In the genomic region with DNA sequence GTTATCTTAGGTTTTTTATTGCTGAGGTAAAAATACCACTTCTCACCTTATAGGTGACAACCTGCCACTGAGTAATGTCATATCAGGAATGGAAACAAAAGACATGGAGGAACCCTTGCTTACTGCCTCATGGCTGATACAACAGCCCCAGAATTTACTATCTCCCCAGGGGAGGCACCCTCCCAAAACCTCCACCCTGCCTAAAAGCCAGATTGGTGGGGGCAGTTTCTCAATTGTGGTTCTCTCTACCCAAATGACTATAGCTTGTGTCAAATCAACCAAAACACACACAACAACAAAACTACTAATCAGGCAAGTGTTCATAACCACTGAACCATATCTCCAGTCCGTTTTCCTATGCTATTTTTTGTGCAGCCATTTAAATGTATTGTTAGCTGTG, we compare ENCODE assay signal across 9 mouse cellular contexts. TPM values are rescaled to one million over a fixed set of nuclear protein-coding genes. Genes with fewer than 3 reads are reported as not detected.
DNase-seq lines count a peak whose midpoint lies in the region; ATAC-seq and TF ChIP-seq lines count a peak whose summit lies in the region.
"Had no signal": no experiment of that assay in that cellular context is flagged by ENCODE, and none has a peak within 500 bp of the region (broad histone marks: within the 10 kb centered on the region; RNA-seq: fewer than 3 reads in every experiment).

No protein-coding gene starts in this region.

- H3K4me3 ChIP-seq in lung, embryonic 15.5 days = peak overlapping the region; percentile 78
- H3K4me3 ChIP-seq in embryonic fibroblast, embryonic 13.5 days (ENCODE audit: insufficient read depth, low read length) = peak overlapping the region; percentile 81
- peak overlapping the region; percentile 87 for H3K4me3 ChIP-seq in limb, embryonic 12.5 days (replicated peaks)
- H3K4me3 ChIP-seq in neural tube, embryonic 14.5 days (ENCODE audit: low read depth, low read length) = peak overlapping the region; percentile 88

- no peak for TF ChIP-seq CTCF in embryonic fibroblast, embryonic 13.5 days (IDR thresholded peaks at IDR 0.05; ENCODE audit: borderline replicate concordance, insufficient read depth, low read length)

- no peak for ATAC-seq in lung, embryonic 15.5 days (ENCODE audit: borderline replicate concordance, extremely low read depth, low FRiP score, low TSS enrichment)
- no peak for ATAC-seq in limb, embryonic 12.5 days (ENCODE audit: insufficient number of reproducible peaks, insufficient read depth, low FRiP score, low TSS enrichment, low read depth)
- no peak for ATAC-seq in neural tube, embryonic 14.5 days (ENCODE audit: low read depth)

- 60% methylated on average over 1 of the region's 1 CpGs for whole genome bisulfite sequencing in lung, embryonic 15.5 days
- WGBS in limb, embryonic 12.5 days = 83% methylated on average over 1 of the region's 1 CpGs
- 36% methylated on average over 1 of the region's 1 CpGs for WGBS in neural tube, embryonic 14.5 days

- peak overlapping the region; percentile 77 for H3K4me2 ChIP-seq in lung, embryonic 15.5 days
- peak overlapping the region; percentile 70 for H3K4me2 ChIP-seq in limb, embryonic 12.5 days
- peak overlapping the region; percentile 69 for H3K4me2 ChIP-seq in neural tube, embryonic 14.5 days (ENCODE audit: low read depth, low read length)

- peak overlapping the region; percentile 73 for H3K9ac ChIP-seq in lung, embryonic 15.5 days
- peak overlapping the region; percentile 93 for H3K9ac ChIP-seq in limb, embryonic 12.5 days (replicated peaks)
- peak overlapping the region; percentile 96 for H3K9ac ChIP-seq in neural tube, embryonic 14.5 days (replicated peaks; ENCODE audit: low read depth, low read length)

- no peak for DNase-seq in lung, postnatal 14 days
- no peak for DNase-seq in frontal cortex, postnatal 14 days (ENCODE audit: low spot score in 2 of 2)
- DNase-seq in ovary, adult 18-20 months (ENCODE audit: low spot score) = no peak
- no peak for DNase-seq in left cerebral cortex, adult 18-20 months (ENCODE audit: low spot score in 2 of 2)
- DNase-seq: kidney, adult 8-10 months had no signal

- peaks cover 9% of the 10 kb centered on the region for H3K4me1 ChIP-seq in lung, embryonic 15.5 days
- H3K4me1 ChIP-seq in embryonic fibroblast, embryonic 13.5 days (ENCODE audit: control insufficient read depth, insufficient read depth, low read length) = peaks cover 3% of the 10 kb centered on the region; the same call in 1 of the 2 replicates
- peaks cover 19% of the 10 kb centered on the region for H3K4me1 ChIP-seq in limb, embryonic 12.5 days (replicated peaks)
- peaks cover 16% of the 10 kb centered on the region; the same call in 1 of the 2 replicates for H3K4me1 ChIP-seq in neural tube, embryonic 14.5 days (ENCODE audit: control insufficient read depth, insufficient read depth, low read length)

- no peaks in the 10 kb centered on the region for H3K27me3 ChIP-seq in lung, embryonic 15.5 days
- H3K27me3 ChIP-seq in limb, embryonic 12.5 days = no peaks in the 10 kb centered on the region
- no peaks in the 10 kb centered on the region for H3K27me3 ChIP-seq in neural tube, embryonic 14.5 days (ENCODE audit: control insufficient read depth, insufficient read depth, low read length)

- no peak overlapping the region for H3K27ac ChIP-seq in lung, embryonic 15.5 days
- H3K27ac ChIP-seq in embryonic fibroblast, embryonic 13.5 days (ENCODE audit: insufficient read depth, low read length) = no peak overlapping the region
- H3K27ac ChIP-seq in limb, embryonic 12.5 days = peak overlapping the region; percentile 98; the same call in 1 of the 2 replicates
- H3K27ac ChIP-seq in neural tube, embryonic 14.5 days (ENCODE audit: low read depth, low read length) = peak overlapping the region; percentile 93; the same call in 1 of the 2 replicates

- no peaks in the 10 kb centered on the region for H3K9me3 ChIP-seq in lung, embryonic 15.5 days
- H3K9me3 ChIP-seq in limb, embryonic 12.5 days = no peaks in the 10 kb centered on the region
- H3K9me3 ChIP-seq in neural tube, embryonic 14.5 days (ENCODE audit: control insufficient read depth, low read length) = no peaks in the 10 kb centered on the region

- H3K36me3 ChIP-seq in lung, embryonic 15.5 days = peaks cover 17% of the 10 kb centered on the region; the same call in 1 of the 2 replicates
- H3K36me3 ChIP-seq in limb, embryonic 12.5 days = peaks cover 17% of the 10 kb centered on the region
- H3K36me3 ChIP-seq in neural tube, embryonic 14.5 days (ENCODE audit: control insufficient read depth, insufficient read depth, low read length) = peaks cover 5% of the 10 kb centered on the region; the same call in 1 of the 2 replicates

- TF ChIP-seq POLR2A in embryonic fibroblast, embryonic 13.5 days (IDR thresholded peaks at IDR 0.05; ENCODE audit: low read depth, low read length) = no peak

RNA-seq across cellular contexts. Expression of a gene that starts 0.6 kb away (rescaled TPM):
- polyA plus RNA-seq in lung, embryonic 15.5 days (2015; fragmentation: Nextera tagmentation; extraction: Ambion mirVana) = 115 and 120 TPM in 2 replicates
- 63.2 and 65.1 TPM in 2 replicates for polyA plus RNA-seq in embryonic fibroblast, embryonic 13.5 days (2011; ENCODE audit: insufficient read length, low read depth, missing spikeins)
- 202 and 207 TPM in 2 replicates for polyA plus RNA-seq in limb, embryonic 12.5 days (2016; fragmentation: Nextera tagmentation; extraction: Ambion mirVana)
- 178 and 207 TPM in 2 replicates for polyA plus RNA-seq in neural tube, embryonic 14.5 days (2014; fragmentation: Nextera tagmentation; extraction: Ambion mirVana)
- total RNA-seq in left cerebral cortex, adult 18-20 months (2021) = 100 to 1,000 TPM; 168 to 171 TPM

RNA-seq across cellular contexts. Expression of a gene that starts 0.7 kb away (rescaled TPM):
- polyA plus RNA-seq in lung, embryonic 15.5 days (2015; fragmentation: Nextera tagmentation; extraction: Ambion mirVana) = 122 TPM in 2 replicates
- polyA plus RNA-seq in embryonic fibroblast, embryonic 13.5 days (2011; ENCODE audit: insufficient read length, low read depth, missing spikeins) = 108 and 127 TPM in 2 replicates
- polyA plus RNA-seq in limb, embryonic 12.5 days (2016; fragmentation: Nextera tagmentation; extraction: Ambion mirVana) = 240 and 250 TPM in 2 replicates
- polyA plus RNA-seq in neural tube, embryonic 14.5 days (2014; fragmentation: Nextera tagmentation; extraction: Ambion mirVana) = 89.0 and 90.4 TPM in 2 replicates
- total RNA-seq in left cerebral cortex, adult 18-20 months (2021) = 10 to 100 TPM; 69.0 to 72.1 TPM

Comparison
In these comparisons a context has a peak if more than half of its experiments do, and no peak if none do; other contexts are left out.
1. H3K27ac ChIP-seq: peak in limb, embryonic 12.5 days (single experiment) and neural tube, embryonic 14.5 days (single experiment); none in lung, embryonic 15.5 days (single experiment) and embryonic fibroblast, embryonic 13.5 days (single experiment).
2. Peak in every context shown above with its lines, with median percentiles within 50 percentile points of each other: H3K4me2 ChIP-seq, H3K4me3 ChIP-seq and H3K9ac ChIP-seq.